Mouse (Mus musculus) liver, embryonic 14.5 days (tissue): ENCODE measurements at regions not wholly inside any gene's neighbourhood (a gene's known extent, or its start where the extent isn't known, plus 50 kb on each side); places are given as distances from the start of the nearest gene placed in this dataset.

Experiments used
- ATAC-seq: fragments of 200-750 bp; cut with Nextera tagmentation; 2 replicates; pipeline ENCODE4 v1.8.0; 2017; ENCODE audit warnings: moderate number of reproducible peaks, mild to moderate bottlenecking, moderate library complexity; ENCODE audit not compliant: insufficient read depth
- DNase-seq, 3 experiments: peaks; one replicate each; pipeline ENCODE4 v3.0.0-alpha.2; 2012 to 2013; ENCODE audit warnings: low read depth in 3 of 3, low spot score in 3 of 3
- H3K27ac ChIP-seq: fragments of 300-500 bp; sonication (generic); 2 replicates; pipeline ENCODE4 v1.5.1; 2014; ENCODE audit warnings: moderate library complexity, mild to moderate bottlenecking, control low read depth, inconsistent platforms
- H3K27me3 ChIP-seq: fragments of 300-500 bp; sonication (generic); 2 replicates; pipeline ENCODE4 v1.6.1; 2014; ENCODE audit warnings: mild to moderate bottlenecking, low read length, moderate library complexity; ENCODE audit not compliant: control insufficient read depth, insufficient read depth
- H3K36me3 ChIP-seq: fragments of 300-500 bp; sonication (generic); replicated peaks from 2 replicates; pipeline ENCODE4 v1.6.1; 2014; ENCODE audit warnings: low read depth; ENCODE audit not compliant: control insufficient read depth, insufficient read depth
- H3K4me1 ChIP-seq, 2 experiments: fragments of 200-500 bp in 1 of 2; fragments of 300-500 bp in 1 of 2; sonication (generic) in 1 of 2; replicated peaks; 2 replicates each; pipeline ENCODE4 v1.6.1; 2012 to 2014; ENCODE audit warnings: antibody characterized with exemption in 1 of 2, inconsistent platforms in 1 of 2, low read length in 1 of 2; ENCODE audit not compliant: control insufficient read depth in 2 of 2, insufficient read depth in 2 of 2
- H3K4me2 ChIP-seq: fragments of 300-500 bp; sonication (generic); 2 replicates; pipeline ENCODE4 v1.6.1; 2014; ENCODE audit warnings: low read depth, mild to moderate bottlenecking, control low read depth, moderate library complexity
- H3K4me3 ChIP-seq, 2 experiments: fragments of 200-500 bp in 1 of 2; fragments of 300-500 bp in 1 of 2; sonication (generic) in 1 of 2; 2 replicates each; pipeline ENCODE4 v1.5.1; 2012 to 2014; ENCODE audit warnings: low read depth in 2 of 2, low read length in 2 of 2, mild to moderate bottlenecking in 2 of 2, control low read depth in 1 of 2, inconsistent platforms in 1 of 2, moderate library complexity in 1 of 2; ENCODE audit not compliant: insufficient read depth in 1 of 2
- H3K9ac ChIP-seq: fragments of 300-500 bp; sonication (generic); replicated peaks from 2 replicates; pipeline ENCODE4 v1.6.1; 2014; ENCODE audit warnings: mild to moderate bottlenecking, control low read depth, moderate library complexity
- H3K9me3 ChIP-seq: fragments of 300-500 bp; sonication (generic); 2 replicates; pipeline ENCODE4 v1.6.1; 2016; ENCODE audit warnings: low read length, mixed read lengths; ENCODE audit not compliant: control insufficient read depth
- CTCF ChIP-seq: IDR thresholded peaks from 2 replicates; pipeline ENCODE4 v1.5.1; 2016; ENCODE audit warnings: antibody characterized with exemption, low read depth, control low read depth
- EP300 ChIP-seq: IDR thresholded peaks from 2 replicates; pipeline ENCODE4 v1.6.1; 2016; ENCODE audit warnings: antibody characterized with exemption, low read depth
- WGBS: fragments of 180-500 bp; shearing (Covaris S2); extraction: QIAGEN DNeasy Blood & Tissue Kit; methylation state at CpG from one replicate; pipeline ENCODE4 v1.1.7; 2014; ENCODE audit not compliant: insufficient replicate concordance; 5-methylcytosine and 5-hydroxymethylcytosine counted together

DNA sequence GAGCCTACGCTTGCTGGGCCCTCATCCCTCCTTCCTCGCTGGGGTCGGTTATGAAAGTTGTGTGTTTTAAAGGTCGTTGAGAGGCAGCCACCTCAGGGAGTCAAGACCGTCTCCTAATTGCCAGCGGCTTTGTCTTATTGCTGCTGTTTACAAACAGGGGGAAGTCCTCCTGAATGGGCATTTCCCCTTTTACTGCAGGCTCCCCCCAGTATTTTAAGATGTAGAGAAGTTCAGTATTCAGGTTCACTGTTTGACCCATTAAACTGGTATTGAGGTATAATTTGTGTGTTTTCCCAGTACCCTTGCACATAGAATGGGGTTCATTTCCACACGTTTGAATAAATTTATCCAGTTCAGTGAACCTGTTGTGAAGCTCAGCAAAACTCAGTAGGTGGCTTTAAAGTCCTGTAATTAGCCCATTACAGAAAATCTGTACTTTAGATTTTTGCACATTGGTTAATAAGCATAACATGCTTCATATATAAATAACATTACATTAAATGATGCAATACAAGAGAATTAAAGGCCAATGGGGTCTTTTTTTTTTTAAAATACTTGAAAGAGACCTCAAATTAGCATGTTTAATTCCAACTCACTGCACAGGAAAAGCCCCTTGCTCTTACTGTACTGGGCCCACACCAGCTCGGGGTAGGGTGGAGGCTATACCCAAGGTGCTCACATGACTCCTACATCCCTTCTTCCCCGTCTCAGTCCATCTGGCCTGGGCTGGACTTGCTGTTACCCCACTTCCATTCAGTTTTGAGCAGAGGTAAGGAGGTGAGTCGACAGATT lies 63.7 kb downstream of the Nkx2-1 start:
- Histone ChIP-seq H3K27me3 (no peaks in the 10 kb centered on the region), H3K4me3 (no peak overlapping the region), H3K9ac (no peak overlapping the region), H3K27ac (no peak overlapping the region), H3K36me3 (no peaks in the 10 kb centered on the region), H3K9me3 (no peaks in the 10 kb centered on the region), H3K4me1 (no peaks in the 10 kb centered on the region), H3K4me2 (no peak overlapping the region)
- DNase-seq (no peak), ATAC-seq (no peak)
- 48% methylated on average over 10 of the region's 10 CpGs for WGBS
- TF ChIP-seq CTCF (no peak), EP300 (no peak)

DNA sequence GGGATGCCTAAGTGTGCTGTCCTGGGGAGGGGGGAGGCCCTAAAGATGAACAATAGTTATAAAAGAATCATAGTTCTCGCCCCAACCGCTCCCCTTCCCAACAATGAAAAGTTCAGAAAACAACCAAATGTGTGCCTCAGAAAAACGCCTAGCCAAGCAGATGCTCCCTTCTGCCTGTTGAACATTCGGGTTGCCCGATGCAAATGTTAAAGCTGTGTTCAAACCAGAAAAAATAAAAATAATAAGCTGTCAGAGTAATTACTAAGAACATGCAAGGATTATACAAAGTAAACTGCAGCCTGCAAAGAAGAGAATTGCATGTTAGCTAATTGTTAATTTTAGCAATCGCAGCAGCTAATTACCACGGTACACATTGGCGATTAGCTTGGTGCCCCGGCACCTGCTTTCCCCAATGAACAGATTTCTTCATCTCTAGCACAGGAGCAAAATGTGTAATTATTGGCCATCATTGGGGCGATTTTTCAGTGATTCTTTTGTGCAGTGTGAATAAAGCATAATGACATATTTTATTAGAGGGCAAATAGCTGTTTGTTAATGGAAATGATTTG lies 65.7 kb downstream of the Nkx2-1 start:
- H3K27ac ChIP-seq: no peak overlapping the region
- H3K9me3 ChIP-seq: no peaks in the 10 kb centered on the region
- no peaks in the 10 kb centered on the region for H3K4me1 ChIP-seq
- WGBS: 68% methylated on average over 10 of the region's 10 CpGs
- TF ChIP-seq EP300: no peak
- TF ChIP-seq CTCF: no peak
- H3K4me2 ChIP-seq: no peak overlapping the region
- no peaks in the 10 kb centered on the region for H3K27me3 ChIP-seq
- H3K36me3 ChIP-seq: no peaks in the 10 kb centered on the region
- no peak overlapping the region for H3K9ac ChIP-seq
- no peak for DNase-seq
- H3K4me3 ChIP-seq: no peak overlapping the region
- no peak for ATAC-seq

DNA sequence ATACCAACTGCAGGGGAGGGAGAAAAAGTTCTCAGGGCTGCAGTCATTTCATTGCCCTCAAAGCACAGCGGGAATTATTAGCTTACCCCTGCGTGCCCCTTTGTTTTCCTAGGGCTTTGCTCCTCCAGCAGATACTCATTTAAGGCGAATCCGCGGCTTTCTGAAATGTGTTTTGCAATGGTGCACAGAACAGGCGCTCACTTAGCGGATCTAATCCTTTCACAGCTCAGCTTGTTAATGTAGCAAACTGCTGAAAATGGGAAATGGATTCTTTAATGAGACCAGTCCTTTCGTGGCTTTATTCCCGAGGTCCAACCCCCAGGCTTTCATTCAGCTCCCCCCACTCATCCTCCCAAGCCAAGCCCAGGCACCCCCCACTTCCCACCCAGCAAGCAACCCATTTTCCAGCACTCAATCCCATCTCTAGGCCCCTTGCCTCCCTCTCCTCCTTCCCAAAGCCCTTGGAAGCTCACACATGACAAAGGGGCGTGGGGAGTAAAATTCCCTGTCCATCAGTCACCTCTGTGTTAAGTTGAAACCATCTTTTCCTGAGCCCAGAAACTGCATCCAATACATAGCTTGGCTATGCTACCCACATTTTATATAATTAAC lies 77.1 kb downstream of the Nkx2-1 start:
- H3K9ac ChIP-seq: no peak overlapping the region
- no peaks in the 10 kb centered on the region for H3K36me3 ChIP-seq
- TF ChIP-seq CTCF (no peak), EP300 (no peak)
- no peak for ATAC-seq
- WGBS: 12% methylated on average over 10 of the region's 10 CpGs
- no peaks in the 10 kb centered on the region; the same call in none of the 2 replicates for H3K27me3 ChIP-seq
- no peaks in the 10 kb centered on the region for H3K4me1 ChIP-seq
- H3K9me3 ChIP-seq: no peaks in the 10 kb centered on the region
- H3K27ac ChIP-seq: no peak overlapping the region
- no peak overlapping the region for H3K4me2 ChIP-seq
- DNase-seq: no peak
- H3K4me3 ChIP-seq: no peak overlapping the region

DNA sequence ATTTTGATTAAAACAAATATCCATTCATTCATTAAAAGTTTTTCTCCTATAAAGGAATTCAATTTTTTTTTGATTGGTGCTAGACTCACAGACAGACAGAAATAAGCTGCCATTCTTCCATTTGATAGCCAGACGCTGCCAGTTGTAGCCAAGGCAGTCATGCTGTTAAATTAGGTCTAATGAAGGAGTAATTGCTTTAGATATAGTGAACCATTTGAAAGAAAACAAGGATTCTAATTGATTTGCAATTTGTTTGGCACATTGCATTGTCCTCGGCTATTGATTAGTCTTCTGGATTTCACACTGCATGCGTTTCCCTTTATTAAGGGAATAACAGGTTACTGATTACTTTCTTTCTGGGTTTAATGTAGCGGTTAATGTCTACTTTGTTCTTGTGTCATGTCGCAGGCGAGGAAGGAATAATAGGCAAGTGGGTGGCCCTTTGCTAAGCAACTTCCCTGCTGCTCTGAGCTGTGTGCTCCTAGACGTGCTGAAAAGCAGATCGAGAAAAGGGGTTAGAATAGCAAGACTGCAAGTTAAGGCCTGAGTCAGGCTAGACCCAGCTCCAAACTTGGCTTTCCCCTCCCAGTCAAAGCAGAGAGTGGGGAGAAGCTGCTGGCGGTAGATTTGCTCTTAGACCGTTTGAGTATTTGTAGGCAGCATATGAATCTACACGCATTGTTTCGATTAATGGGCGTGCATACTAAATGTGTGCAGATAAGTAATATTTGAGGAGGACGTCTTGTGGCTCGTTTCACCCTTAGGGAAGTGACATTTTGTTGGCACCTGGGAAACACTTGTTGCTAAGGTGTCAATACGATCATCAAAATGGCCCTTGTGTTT lies 77.8 kb downstream of the Nkx2-1 start:
- Histone ChIP-seq H3K4me3 (no peak overlapping the region), H3K4me2 (no peak overlapping the region), H3K36me3 (no peaks in the 10 kb centered on the region), H3K9me3 (no peaks in the 10 kb centered on the region), H3K4me1 (no peaks in the 10 kb centered on the region), H3K27me3 (no peaks in the 10 kb centered on the region; the same call in none of the 2 replicates), H3K9ac (no peak overlapping the region), H3K27ac (no peak overlapping the region)
- 14% methylated on average over 16 of the region's 16 CpGs for WGBS
- DNase-seq: no peak
- no peak for ATAC-seq
- no peak for TF ChIP-seq CTCF
- no peak for TF ChIP-seq EP300
